Mouse (Mus musculus): ENCODE data around the gene Tpst1.

DNA sequence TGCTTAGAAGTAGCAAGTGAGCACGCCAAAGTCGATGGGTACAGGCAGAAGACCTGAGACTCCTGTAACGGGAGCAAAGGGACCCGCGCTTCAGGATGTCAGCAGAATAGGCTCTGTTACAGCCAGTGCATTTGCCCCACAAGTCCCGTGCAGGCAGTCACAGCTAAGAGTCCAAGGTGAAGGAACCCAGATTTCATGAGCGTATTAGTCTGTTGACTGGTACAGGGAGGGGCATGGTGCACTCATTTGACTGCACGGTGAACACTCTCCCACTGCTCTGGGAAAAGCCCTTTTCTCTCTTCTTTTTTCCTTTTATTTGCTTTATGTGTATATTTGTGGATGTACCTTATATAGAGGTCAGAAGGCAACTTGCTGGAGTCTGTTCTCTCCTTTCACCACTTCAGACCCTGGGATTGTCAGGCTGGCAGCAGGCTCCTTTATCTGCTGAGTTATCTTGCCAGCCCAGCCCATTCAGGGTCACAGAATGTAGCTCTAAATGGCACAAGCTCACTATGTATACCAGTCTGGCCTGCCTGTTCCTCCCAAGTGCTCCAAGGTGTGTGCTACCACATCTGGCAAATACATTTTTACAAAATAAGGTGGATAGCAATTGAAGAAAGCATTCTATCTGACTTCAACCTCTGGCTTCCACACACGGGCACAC, 111.2 kb downstream of the Tpst1 start:
- TF ChIP-seq POLR2A (IDR thresholded peaks at IDR 0.05; ENCODE audit: borderline replicate concordance, extremely low read depth, insufficient read depth, insufficient read length, poor library complexity, severe bottlenecking): no peak
- no peak for TF ChIP-seq CTCF (IDR thresholded peaks at IDR 0.05; ENCODE audit: borderline replicate concordance, extremely low read depth, insufficient read depth, insufficient read length)
